Mouse (Mus musculus) G1E (cell line): Measurements from ENCODE around the gene Sh3glb2.

Experiments used
- CTCF ChIP-seq: IDR thresholded peaks from 2 replicates; pipeline ENCODE4 v1.5.1; 2012; ENCODE audit warnings: low read depth, low read length, inconsistent platforms, mixed read lengths
- POLR2AphosphoS5 ChIP-seq: IDR thresholded peaks from 2 replicates; pipeline ENCODE4 v1.6.1; 2012; ENCODE audit warnings: low read depth, low read length, inconsistent platforms; ENCODE audit not compliant: insufficient replicate concordance
- TAL1 ChIP-seq: conservative IDR thresholded peaks from 2 replicates; pipeline ENCODE4 v1.6.1; 2012; ENCODE audit warnings: low read depth, low read length, inconsistent platforms, mixed read lengths

DNA sequence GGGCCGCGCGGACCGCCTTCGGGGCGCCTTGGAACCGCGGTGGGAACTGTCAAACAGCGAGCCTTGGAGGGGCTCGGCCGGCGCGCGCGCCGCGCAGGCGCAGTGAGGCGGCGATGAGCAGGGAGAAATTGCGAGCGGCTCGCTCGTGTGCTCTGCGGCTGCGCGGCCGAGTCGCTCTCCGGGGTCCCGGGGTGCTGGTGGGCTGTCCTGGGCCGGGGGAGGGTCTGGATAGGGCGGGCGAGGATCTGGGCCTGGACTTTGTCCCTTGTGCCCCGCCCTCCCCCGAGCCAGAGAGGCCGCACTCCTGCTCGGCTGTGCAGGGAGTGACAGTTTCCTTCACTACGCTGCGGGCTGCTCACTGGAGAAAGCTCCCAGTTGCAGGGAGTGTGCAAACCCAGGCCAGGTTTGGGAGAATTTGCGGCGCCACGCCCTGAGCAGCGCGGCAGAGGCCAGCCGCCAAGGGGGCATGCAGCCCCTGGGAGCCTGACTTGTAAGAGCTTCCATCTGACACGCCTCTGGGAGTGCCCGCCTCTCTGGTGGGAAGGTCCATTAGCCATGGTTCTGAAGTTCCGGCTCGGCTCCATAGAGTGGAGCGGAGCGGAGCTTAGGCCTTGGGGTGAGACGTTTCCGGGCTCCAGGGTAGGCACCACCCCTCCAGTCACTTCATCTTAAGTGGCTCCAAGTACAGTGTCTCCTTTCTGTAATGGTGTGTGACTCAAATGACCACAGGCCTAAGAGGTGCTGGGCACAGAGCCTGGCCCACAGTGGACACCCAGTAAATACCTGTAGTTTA lies 33.6 kb upstream of the Sh3glb2 start:
- TF ChIP-seq TAL1 (no peak), CTCF (no peak), POLR2AphosphoS5 (no peak)
